Mouse (Mus musculus) stomach, postnatal 0 days (tissue): ENCODE measurements at regions not wholly inside any gene's neighbourhood (a gene's known extent, or its start where the extent isn't known, plus 50 kb on each side); places are given as distances from the start of the nearest gene placed in this dataset.

Experiments used
- ATAC-seq: fragments of 200-750 bp; cut with Nextera tagmentation; 2 replicates; pipeline ENCODE4 v1.8.0; 2017; ENCODE audit not compliant: low FRiP score, low TSS enrichment
- DNase-seq: peaks from one replicate; pipeline ENCODE4 v3.0.0-alpha.2; 2016; ENCODE audit warnings: low spot score
- H3K27ac ChIP-seq: fragments of 300-500 bp; sonication (generic); replicated peaks from 2 replicates; pipeline ENCODE4 v1.5.1; 2014; ENCODE audit warnings: mild to moderate bottlenecking, control low read depth
- H3K27me3 ChIP-seq: fragments of 300-500 bp; sonication (generic); 2 replicates; pipeline ENCODE4 v1.6.1; 2014; ENCODE audit warnings: low read length; ENCODE audit not compliant: control insufficient read depth, insufficient read depth
- H3K36me3 ChIP-seq: fragments of 300-500 bp; sonication (generic); 2 replicates; pipeline ENCODE4 v1.6.1; 2014; ENCODE audit warnings: low read length, mixed read lengths; ENCODE audit not compliant: control insufficient read depth, insufficient read depth
- H3K4me1 ChIP-seq: fragments of 300-500 bp; sonication (generic); replicated peaks from 2 replicates; pipeline ENCODE4 v1.6.1; 2014; ENCODE audit warnings: antibody characterized with exemption; ENCODE audit not compliant: control insufficient read depth, insufficient read depth
- H3K4me2 ChIP-seq: fragments of 300-500 bp; sonication (generic); replicated peaks from 2 replicates; pipeline ENCODE4 v1.6.1; 2014; ENCODE audit warnings: low read depth, mild to moderate bottlenecking, control low read depth, moderate library complexity
- H3K4me3 ChIP-seq: fragments of 300-500 bp; sonication (generic); 2 replicates; pipeline ENCODE4 v1.5.1; 2014; ENCODE audit warnings: low read depth, low read length, control low read depth
- H3K9ac ChIP-seq: fragments of 300-500 bp; sonication (generic); 2 replicates; pipeline ENCODE4 v1.6.1; 2014; ENCODE audit warnings: mild to moderate bottlenecking, low read length, control low read depth, mixed read lengths
- H3K9me3 ChIP-seq: fragments of 300-500 bp; sonication (generic); 2 replicates; pipeline ENCODE4 v1.6.1; 2016; ENCODE audit warnings: low read length; ENCODE audit not compliant: control insufficient read depth
- CTCF ChIP-seq: IDR thresholded peaks from 2 replicates; pipeline ENCODE4 v1.5.1; 2016; ENCODE audit warnings: antibody characterized with exemption, low read depth, mild to moderate bottlenecking, moderate library complexity
- EP300 ChIP-seq: optimal IDR thresholded peaks from 2 replicates; pipeline ENCODE3; 2016; ENCODE audit warnings: antibody characterized with exemption
- WGBS: fragments of 180-500 bp; shearing (Covaris S2); extraction: QIAGEN DNeasy Blood & Tissue Kit; methylation state at CpG from one replicate; pipeline ENCODE4 v1.1.7; 2014; 5-methylcytosine and 5-hydroxymethylcytosine counted together

DNA sequence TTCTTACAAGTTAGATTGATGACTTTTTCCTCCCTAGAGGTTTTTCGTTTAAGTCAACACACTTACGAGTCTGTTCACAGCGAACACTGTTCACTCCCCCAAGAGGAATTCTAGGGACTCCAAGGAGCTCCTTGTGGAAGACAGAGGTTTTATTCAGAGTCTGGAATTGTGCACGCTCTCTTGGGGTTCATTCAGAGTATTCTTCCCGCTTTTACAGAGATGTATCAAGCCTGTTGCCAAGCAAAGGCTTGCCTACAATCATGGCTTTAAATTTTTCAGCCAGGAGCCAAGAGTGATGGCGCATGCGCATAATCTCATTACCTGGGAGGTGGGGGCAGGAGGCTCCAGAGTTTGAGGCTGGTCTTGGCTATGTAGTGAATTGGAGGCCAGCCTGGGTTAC is 119.4 kb downstream of the Sptssa start:
- WGBS, result 38% methylated on average over 7 of the region's 7 CpGs
- ATAC-seq, result peak; percentile 42; the same call in 1 of the 2 replicates

DNA sequence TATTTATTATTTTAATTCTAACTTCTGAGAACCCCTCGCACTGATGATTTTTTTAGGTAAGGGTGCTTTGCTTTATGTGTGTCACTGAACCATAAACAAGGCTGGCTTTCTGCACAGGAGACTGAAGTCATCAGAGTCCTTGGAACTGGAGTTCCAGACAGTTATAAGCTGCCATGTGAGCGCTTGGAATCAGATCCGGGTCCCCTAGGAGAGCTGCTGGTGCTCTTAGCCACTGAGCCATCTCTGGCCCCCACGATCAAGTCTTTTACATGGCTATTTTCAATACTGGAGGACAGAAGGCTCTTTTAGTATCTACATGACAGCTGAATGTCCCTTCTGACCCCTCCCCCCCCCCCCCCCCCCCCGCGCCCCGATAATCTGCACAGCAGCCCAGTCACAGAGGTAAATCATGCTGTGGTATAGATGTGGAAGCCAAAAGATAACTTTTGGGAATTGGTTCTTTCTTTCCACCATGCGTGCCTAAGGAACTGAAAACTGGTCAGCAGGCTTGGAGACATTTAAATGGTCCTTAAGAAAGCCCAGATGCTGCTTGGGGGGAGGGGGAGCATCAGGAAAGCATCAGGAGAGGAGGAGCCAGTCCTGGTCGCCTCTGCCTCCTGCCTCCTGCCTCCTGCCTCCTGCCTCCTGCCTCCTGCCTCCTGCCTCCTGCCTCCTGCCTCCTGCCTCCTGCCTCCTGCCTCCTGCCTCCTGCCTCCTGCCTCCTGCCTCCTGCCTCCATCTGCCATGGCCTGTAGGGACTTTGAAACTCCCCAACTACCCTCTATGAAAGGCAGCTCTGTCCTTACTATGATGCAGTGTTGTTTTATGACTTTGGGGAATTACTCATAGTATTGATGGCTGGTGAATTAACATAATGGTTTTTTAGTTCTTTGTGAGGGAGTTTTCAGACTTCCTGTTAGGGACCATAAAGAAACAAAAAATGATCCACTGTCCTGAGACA is 120.5 kb downstream of the Sptssa start:
- Histone ChIP-seq H3K9ac (no peak overlapping the region), H3K36me3 (no peaks in the 10 kb centered on the region), H3K27me3 (no peaks in the 10 kb centered on the region), H3K27ac (0 out of 2 replicates have a peak overlapping the region, but pooled peaks have one; percentile 13), H3K4me1 (no peaks in the 10 kb centered on the region), H3K4me3 (no peak overlapping the region), H3K4me2 (no peak overlapping the region), H3K9me3 (no peaks in the 10 kb centered on the region)
- DNase-seq (no peak), ATAC-seq (no peak)
- 59% methylated on average over 6 of the region's 9 CpGs for WGBS
- TF ChIP-seq EP300 (no peak), CTCF (no peak)

More for the DNA sequence above, 119.4 kb downstream of the Sptssa start:
- Histone ChIP-seq H3K9ac (no peak overlapping the region), H3K4me2 (no peak overlapping the region), H3K4me3 (no peak overlapping the region), H3K9me3 (no peaks in the 10 kb centered on the region), H3K27ac (peak overlapping the region; percentile 75), H3K36me3 (no peaks in the 10 kb centered on the region), H3K4me1 (no peaks in the 10 kb centered on the region), H3K27me3 (no peaks in the 10 kb centered on the region)
- no peak for DNase-seq
- TF ChIP-seq CTCF (no peak), EP300 (no peak)

DNA sequence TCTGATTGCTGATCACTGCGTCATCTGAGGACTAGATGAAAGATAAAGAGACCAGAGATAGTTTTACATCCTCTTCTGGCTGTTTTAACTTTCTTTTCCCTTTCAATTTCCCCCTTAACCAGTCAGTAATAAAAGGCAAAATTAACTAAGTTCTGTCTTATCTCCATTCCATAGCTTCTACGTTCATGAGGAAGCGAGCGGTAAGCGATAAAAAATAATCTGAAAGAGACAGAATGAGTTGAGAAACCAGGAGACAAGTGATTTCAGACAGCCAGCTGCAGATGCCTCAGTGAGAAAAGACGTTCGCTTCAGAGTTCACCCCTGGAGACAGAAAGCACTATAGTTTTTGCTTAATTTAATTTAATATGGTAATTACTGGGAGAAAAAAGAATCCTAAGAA is 121.5 kb downstream of the Sptssa start:
- Histone ChIP-seq H3K36me3 (no peaks in the 10 kb centered on the region), H3K27me3 (no peaks in the 10 kb centered on the region), H3K4me1 (no peaks in the 10 kb centered on the region), H3K9ac (no peak overlapping the region), H3K4me2 (no peak overlapping the region), H3K9me3 (no peaks in the 10 kb centered on the region), H3K27ac (no peak overlapping the region), H3K4me3 (no peak overlapping the region)
- no peak for DNase-seq
- 71% methylated on average over 7 of the region's 7 CpGs for WGBS
- ATAC-seq, result no peak
- TF ChIP-seq CTCF, result no peak
- TF ChIP-seq EP300, result no peak

DNA sequence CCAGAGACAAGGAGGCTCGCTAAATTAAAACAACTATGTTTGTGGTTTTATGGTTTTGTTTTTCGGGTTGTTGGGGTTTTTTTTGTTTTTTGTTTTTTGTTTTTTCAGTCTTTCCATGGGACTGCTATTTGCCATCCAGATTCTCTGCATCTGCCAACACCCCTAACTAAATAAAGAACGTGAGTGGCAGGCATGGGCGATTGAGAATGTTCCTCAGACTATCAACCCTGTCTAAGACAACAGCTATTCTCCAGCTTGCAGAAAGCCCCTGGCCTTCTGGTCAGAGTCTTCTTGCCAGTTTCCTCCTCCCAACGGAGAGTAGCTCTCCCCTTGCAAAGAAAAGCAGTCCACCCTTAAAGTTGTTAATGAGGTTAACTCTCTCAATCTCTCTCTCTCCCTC is 123.2 kb downstream of the Sptssa start:
- Histone ChIP-seq H3K27ac (no peak overlapping the region), H3K4me1 (no peaks in the 10 kb centered on the region), H3K27me3 (no peaks in the 10 kb centered on the region), H3K4me2 (no peak overlapping the region), H3K9ac (no peak overlapping the region), H3K4me3 (no peak overlapping the region), H3K36me3 (no peaks in the 10 kb centered on the region), H3K9me3 (no peaks in the 10 kb centered on the region)
- ATAC-seq, result no peak
- no peak for DNase-seq
- 52% methylated on average over 5 of the region's 5 CpGs for WGBS
- no peak for TF ChIP-seq CTCF
- no peak for TF ChIP-seq EP300

DNA sequence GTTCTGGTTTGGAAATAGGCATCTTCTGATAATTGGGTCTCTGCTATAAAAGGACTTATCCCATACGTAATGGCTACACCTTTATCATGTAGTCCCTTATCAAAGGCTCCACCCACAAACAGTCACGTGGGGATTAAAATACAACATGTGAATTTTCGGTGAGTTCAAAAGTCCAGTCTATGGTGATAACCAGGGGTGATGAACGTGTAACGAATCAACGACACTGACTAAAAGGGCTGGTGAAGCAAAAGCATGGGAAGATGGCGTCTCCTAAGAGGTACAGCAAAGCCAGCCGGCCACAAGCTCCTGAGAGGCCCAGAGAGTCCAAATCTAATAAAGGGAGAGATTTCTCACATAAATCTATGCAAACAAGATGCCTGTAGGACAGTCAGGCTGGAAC is 124.3 kb downstream of the Sptssa start:
- DNase-seq (no peak), ATAC-seq (no peak)
- no peak for TF ChIP-seq EP300
- no peak for TF ChIP-seq CTCF
- Histone ChIP-seq H3K9me3 (no peaks in the 10 kb centered on the region), H3K36me3 (no peaks in the 10 kb centered on the region), H3K27me3 (no peaks in the 10 kb centered on the region), H3K27ac (no peak overlapping the region), H3K4me3 (no peak overlapping the region), H3K9ac (no peak overlapping the region), H3K4me1 (no peaks in the 10 kb centered on the region), H3K4me2 (no peak overlapping the region)
- 80% methylated on average over 8 of the region's 8 CpGs for WGBS

DNA sequence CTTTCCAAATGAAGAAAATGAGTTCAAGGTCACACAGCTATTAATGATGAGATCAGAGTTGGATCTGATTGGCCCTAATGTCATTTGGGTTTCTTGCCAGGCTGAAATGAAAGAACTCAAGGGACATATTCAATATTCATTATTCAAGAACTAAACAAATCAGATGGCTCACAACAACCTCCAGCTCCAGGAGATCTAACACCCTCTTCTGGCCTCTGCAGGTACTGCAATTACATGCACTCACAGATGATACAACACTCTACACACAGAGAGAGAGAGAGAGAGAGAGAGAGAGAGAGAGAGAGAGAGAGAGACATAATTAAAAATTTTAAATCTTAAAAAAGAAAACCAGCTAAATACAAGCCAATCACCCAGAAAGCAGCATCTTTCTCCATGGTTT is 128.3 kb downstream of the Sptssa start:
- H3K36me3 ChIP-seq, result no peaks in the 10 kb centered on the region
- no peak overlapping the region for H3K27ac ChIP-seq
- H3K4me1 ChIP-seq, result no peaks in the 10 kb centered on the region
- ATAC-seq, result no peak
- H3K9me3 ChIP-seq, result no peaks in the 10 kb centered on the region
- no peaks in the 10 kb centered on the region for H3K27me3 ChIP-seq
- no peak for DNase-seq
- no peak overlapping the region for H3K4me2 ChIP-seq
- TF ChIP-seq CTCF (peak; percentile 63), EP300 (no peak)
- no peak overlapping the region for H3K9ac ChIP-seq
- H3K4me3 ChIP-seq, result no peak overlapping the region
